Mouse (Mus musculus) embryonic fibroblast, embryonic 13.5 days (primary cell): ENCODE data around the gene C2cd4b.

Source experiments
- CTCF ChIP-seq: IDR thresholded peaks from 2 replicates; pipeline ENCODE4 v1.5.1; 2011; ENCODE audit warnings: mild to moderate bottlenecking, control low read depth, low read length, moderate library complexity, borderline replicate concordance; ENCODE audit not compliant: insufficient read depth
- POLR2A ChIP-seq: IDR thresholded peaks from 2 replicates; pipeline ENCODE4 v1.6.1; 2011; ENCODE audit warnings: low read depth, mild to moderate bottlenecking, control low read depth, low read length, moderate library complexity

GRCm38 (mm10) chr9:67799078-67799819 lies 40.0 kb downstream of the C2cd4b start:
- TF ChIP-seq POLR2A (no peak), CTCF (no peak)
